Mouse (Mus musculus): ENCODE data around the gene Gm17490.
A peak's percentile ranks its signal among the peaks of the same experiment; 100 is the strongest.
"Not testable (repeated sequence)": the region's sequence is repeated elsewhere in the genome, so short reads cannot be mapped to it uniquely, and the experiment has no call there.

The Gm17490 gene

DNA sequence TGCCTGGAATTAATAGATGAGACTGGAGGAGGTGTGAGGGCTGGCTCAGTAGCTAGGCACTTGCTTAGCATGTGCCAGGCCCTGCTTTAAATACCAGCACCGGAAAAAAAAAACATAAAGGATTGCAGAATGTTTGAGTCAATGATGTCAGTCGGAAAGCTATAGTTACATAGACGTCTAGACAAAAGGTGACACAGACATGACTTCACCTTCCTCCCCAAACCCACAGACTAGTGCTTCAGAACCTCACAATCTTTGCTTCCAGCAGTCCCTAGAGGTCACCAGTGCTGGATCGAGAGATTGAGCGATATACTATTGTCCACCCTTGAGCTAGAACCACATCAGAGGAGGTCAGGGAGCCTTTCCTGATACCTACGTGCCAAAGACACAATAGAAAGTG lies 9.0 kb upstream of the Gm17490 start:
- no peak for DNase-seq (ENCODE audit: low read depth, low spot score)

DNA sequence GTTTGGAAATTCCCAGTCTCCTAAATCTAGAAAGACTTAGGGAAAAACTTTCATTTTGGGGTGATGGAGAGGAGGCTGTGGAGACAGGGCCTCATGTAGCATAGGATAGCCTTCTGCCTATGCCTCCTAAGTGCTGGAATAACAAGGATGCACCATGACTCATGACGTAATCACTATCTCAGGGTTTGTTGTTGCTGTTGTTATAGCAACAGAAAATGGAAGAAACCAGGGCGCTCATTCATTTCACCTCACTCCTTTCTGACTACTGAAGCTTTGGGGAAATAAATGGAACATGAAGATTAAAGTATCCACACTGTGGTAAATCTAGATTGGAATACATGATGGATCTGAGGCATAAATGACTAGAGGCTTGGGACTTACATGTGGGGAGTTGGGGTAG lies 2.3 kb downstream of the Gm17490 start:
- DNase-seq (ENCODE audit: low read depth, low spot score): no peak

- DNase-seq (ENCODE audit: low read depth, low spot score): no peak
These were observed 2.9 kb downstream of the Gm17490 start for GRCm38 (mm10) chr2:11623173-11623572.

GRCm38 (mm10) chr2:11619598-11619997 lies 6.5 kb downstream of the Gm17490 start:
- DNase-seq (ENCODE audit: low read depth, low spot score): no peak

DNA sequence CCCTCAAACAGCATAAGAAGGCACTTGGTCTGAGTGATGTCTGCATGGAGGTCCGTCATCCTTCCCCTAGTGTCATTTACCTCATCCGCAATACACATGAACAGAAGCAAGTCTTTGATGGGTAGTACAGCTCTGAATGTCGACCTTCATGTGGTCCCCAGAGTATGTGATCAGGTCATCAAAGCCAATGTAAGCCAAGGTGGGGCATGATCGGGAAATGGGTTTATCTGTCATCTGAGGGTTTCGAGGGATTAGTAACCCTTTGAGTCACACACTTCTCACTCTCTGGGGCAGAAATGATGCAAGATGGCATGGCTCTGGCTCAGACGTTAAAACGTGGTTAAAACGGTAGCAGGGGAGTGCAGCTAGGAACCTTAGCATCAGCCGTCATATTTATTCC lies 9.2 kb downstream of the Gm17490 start:
- DNase-seq (ENCODE audit: low read depth, low spot score): no peak

DNA sequence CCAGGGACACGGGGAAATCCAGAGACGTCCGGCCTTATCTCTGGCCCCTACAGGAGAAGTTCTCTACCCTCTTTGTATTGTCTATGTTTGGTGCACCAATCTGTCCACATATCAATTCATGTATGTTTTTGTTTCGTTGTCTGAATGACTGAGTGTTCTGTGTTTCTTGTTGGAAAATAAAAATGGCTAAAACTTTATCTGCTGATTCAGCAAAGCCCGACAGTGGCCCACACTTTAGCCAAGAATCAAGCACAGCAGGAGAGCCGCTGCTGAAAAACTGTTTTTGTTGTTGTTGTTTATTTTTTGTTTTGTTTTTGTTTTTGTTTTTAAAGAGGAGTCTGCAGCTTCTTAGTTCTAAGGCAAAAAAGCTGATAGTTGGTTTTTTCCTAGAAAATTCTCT lies 13.1 kb downstream of the Gm17490 start:
- not testable (repeated sequence) for DNase-seq (ENCODE audit: low read depth, low spot score)

GRCm38 (mm10) chr2:11606718-11607117 lies 19.3 kb downstream of the Gm17490 start:
- DNase-seq (ENCODE audit: low read depth, low spot score): not testable (repeated sequence)

- no peak for DNase-seq (ENCODE audit: low read depth, low spot score)
These were observed 21.2 kb downstream of the Gm17490 start for GRCm38 (mm10) chr2:11604911-11605310.

GRCm38 (mm10) chr2:11604053-11604452 lies 22.0 kb downstream of the Gm17490 start, which contains the start of gene Rbm17:
Rbm17 (minus strand) TSS chr2:11604153.
- no peak for DNase-seq (ENCODE audit: low read depth, low spot score)

- DNase-seq (ENCODE audit: low read depth, low spot score): peak; percentile 91
These were observed 23.3 kb downstream of the Gm17490 start for GRCm38 (mm10) chr2:11602506-11603489.

DNA sequence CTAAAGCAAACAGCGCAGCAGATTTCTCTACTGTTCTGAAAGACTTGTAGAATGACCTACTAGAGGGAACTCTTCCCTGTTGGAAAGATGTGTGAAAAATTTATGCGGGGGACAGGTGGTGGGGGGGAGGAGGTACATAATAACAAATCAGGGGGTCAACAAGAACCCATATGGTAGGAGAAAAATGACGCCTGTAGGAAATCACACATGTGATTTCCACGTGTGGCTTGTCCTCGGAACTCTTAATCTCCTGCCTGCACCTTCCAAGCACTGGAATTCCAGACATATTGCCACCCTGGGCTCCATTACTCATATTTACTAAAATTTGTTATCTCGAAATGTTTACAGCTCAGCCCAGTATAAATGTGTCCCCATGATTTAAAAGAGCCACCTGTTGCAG lies 24.3 kb downstream of the Gm17490 start:
- DNase-seq (ENCODE audit: low read depth, low spot score): no peak

- no peak for DNase-seq (ENCODE audit: low read depth, low spot score)
These were observed 28.2 kb downstream of the Gm17490 start for GRCm38 (mm10) chr2:11597906-11598305.

GRCm38 (mm10) chr2:11596690-11597089 lies 29.4 kb downstream of the Gm17490 start:
- no peak for DNase-seq (ENCODE audit: low read depth, low spot score)

DNA sequence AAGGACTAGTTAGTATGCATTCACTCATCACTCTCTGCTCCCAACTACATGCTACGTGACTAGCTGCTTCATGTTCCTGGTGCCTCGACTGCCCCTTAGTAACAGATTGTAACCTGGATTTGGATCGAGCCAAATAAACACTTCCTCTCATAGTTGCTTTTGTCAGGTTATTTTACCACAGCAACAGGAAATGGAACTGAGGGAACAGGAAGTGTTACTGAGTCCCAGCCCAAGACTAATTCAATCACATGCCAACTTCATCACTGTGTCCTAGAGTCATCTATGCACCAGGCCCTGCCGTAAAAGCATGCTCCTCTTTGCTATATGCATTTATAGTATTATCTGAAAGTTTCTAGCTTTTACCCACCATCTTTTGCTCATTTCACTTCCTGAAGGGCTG lies 38.1 kb downstream of the Gm17490 start:
- no peak for DNase-seq (ENCODE audit: low read depth, low spot score)

- DNase-seq (ENCODE audit: low read depth, low spot score): no peak
These were observed 46.7 kb downstream of the Gm17490 start for GRCm38 (mm10) chr2:11579399-11579798.

DNA sequence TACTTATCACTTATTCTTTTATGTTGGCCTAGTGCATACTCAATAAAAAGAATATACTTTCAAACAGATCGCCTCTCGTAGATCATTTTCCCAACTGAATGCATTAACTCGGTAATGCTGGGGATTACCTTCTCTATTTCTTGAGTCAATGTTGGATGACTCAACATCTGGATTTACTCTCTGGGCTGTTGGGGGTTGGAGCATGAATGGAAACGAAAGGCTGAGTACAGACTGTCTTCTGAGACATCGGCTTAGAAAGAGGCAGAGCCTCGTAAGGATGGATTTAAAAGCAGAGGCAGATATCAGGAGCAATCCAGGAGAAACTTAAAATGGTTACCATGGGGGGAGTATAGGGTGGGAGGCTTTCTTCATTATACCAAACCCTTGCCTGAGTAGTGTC lies 47.9 kb downstream of the Gm17490 start:
- DNase-seq (ENCODE audit: low read depth, low spot score): no peak

Measured in retina, adult 2 months (tissue).